Mouse (Mus musculus) cerebellum, postnatal 36 days (tissue): ENCODE measurements around the gene Emc3.

ENCODE experiments used
- DNase-seq, 2 experiments: peaks; one replicate each; pipeline ENCODE4 v3.0.0; 2021 to 2022; ENCODE audit warnings: mixed read lengths in 2 of 2

Gene Emc3

DNA sequence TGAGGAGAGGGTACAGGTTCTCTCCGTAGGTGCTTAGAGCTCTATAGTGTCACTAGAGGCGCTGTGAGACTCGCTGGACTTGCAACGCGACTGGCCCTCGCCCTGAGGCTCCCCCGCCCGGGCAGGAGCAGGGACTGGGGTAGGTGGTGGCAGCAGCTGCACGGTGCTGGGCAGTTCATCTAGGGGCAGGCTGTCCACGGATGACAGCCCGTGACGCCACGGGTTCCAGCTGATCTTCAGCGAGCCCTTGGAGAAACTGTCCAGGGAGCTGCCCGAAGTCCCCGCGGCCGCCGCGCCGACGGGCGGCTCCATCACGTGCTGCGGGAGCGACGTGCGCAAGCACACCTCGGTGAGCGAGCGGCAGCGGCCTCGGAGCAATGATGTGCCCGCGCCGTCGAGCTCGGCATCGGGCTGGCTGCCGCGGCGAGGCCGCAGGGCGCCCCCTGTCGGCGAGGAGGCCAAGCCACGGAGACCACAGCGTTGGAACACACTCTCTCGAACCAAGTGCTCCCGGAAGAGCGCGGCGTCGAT is 37.1 kb downstream of the Emc3 start:
- DNase-seq: peak; percentile 58 to 70

GRCm38 (mm10) chr6:113492101-113492864 is 39.2 kb downstream of the Emc3 start:
- no peak for DNase-seq

GRCm38 (mm10) chr6:113489410-113489809 is 42.0 kb downstream of the Emc3 start:
- DNase-seq: peak in 1 of 2 experiments; percentile 51

DNA sequence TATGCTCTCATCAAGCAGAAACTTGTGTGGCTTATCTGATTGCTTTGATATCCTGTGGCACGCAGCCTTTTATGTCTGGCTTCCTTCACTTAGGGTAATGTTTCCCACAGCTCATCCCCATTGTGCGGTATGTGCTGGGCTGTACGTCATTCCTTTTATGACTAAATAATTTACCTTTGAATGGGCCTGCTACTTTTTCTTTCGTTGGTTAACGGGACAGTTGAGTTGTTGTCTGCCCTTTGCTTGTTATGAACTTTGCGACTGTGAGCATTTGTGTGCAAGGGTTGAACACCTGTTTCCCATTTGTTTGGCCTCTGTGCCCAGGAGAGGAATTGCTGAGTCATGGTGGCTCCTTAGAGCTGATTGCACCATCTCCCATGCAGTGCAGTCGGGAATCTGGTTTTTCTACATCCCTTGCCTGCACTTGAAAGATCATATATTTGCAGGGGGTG is 44.3 kb downstream of the Emc3 start:
- no peak for DNase-seq

- peak; percentile 42 to 45 for DNase-seq
These were observed 47.7 kb downstream of the Emc3 start for GRCm38 (mm10) chr6:113483729-113484128.

DNA sequence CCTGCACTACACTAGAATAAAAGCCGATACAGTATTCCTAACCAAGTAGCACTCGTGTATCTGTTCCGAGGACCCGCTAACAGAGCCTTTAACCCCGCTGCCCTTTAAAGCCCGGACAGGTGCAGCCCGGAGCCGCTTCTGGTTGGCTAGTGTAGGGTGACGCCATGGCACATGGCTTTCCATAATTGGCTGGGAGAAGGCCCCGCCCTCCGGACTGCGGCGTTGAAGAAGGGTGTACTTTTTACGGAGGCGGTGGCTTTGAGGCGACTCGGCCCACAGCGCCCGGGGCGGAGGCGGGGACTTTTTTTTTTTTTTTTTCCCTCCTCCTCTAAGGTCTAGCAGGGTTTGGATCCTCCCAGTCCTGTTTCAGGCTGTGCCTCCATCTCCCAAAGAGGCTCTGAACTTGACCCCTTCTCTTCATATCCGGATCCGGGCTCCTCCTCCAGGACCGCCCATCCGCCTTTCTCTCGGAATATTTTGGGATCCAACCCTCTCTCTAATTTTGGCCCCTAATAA is 48.3 kb downstream of the Emc3 start, which contains the start of gene Creld1:
TSS of gene Creld1 (plus strand) at position 198 of the 516 bp plus-strand sequence.
- peak; percentile 95 for DNase-seq

DNA sequence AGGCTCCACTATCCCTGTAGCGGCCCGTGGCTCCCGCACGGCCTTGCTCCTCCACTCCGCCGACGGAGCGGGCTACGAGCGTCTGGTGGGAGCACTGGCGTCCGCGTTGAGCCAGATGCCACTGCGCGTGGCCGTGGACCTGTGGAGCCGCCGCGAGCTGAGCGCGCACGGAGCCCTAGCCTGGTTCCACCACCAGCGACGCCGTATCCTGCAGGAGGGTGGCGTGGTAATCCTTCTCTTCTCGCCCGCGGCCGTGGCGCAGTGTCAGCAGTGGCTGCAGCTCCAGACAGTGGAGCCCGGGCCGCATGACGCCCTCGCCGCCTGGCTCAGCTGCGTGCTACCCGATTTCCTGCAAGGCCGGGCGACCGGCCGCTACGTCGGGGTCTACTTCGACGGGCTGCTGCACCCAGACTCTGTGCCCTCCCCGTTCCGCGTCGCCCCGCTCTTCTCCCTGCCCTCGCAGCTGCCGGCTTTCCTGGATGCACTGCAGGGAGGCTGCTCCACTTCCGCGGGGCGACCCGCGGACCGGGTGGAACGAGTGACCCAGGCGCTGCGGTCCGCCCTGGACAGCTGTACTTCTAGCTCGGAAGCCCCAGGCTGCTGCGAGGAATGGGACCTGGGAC is 48.9 kb downstream of the Emc3 start:
- peak; percentile 62 to 65 for DNase-seq

DNA sequence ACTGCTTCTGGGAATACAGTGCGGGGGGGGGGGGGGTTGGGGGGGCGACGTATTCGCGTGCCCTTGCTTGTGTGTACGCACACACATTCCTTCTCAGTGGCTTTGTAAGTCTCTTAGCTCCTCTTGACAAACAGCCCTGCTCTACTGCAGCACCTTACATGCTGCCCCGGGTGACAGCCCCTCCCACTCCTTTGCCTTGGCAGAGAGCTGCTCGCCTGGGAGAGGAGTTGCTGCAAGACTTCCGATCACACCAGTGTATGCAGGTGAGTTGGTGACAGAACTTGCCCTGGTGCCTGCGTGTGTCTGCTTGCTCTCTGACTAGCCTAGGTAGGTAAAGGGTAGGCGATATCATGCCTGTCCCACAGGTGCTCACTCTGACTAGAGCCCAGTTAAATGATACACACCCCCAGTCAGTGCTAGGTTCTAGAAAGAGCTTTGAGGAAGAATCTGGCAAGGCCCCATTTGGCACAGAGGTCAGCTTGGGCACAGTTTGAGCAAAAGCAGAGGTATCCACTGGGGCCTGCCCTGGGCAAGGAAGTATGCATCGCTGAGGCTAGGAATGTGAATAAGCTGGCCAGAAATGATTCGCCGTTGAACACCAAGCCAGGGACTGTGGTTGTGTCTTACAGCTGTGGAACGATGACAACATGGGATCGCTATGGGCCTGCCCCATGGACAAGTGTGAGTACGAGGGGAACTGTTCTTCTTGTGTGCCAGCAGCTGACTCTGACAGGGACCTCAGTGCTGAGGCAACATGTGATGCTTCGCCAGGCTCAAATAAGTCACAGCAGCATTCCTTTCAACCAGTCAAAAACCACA is 50.7 kb downstream of the Emc3 start:
- DNase-seq: no peak

DNA sequence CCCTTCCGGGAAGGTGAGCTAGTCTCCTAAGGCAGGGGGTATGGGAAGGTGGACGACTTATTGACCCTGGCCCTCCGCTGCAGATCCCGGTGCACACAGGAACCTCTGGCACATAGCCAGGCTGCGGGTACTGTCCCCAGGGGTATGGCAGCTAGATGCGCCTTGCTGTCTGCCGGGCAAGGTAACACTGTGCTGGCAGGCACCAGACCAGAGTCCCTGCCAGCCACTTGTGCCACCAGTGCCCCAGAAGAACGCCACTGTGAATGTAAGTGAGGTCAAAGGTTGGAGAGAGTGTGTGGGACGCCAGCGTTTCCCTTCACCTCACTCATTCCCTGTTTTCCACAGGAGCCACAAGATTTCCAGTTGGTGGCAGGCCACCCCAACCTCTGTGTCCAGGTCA is 52.5 kb downstream of the Emc3 start:
- no peak for DNase-seq

GRCm38 (mm10) chr6:113477353-113477752 is 54.1 kb downstream of the Emc3 start:
- DNase-seq: no peak

- no peak for DNase-seq
These were observed 57.7 kb downstream of the Emc3 start for GRCm38 (mm10) chr6:113473715-113474114.

DNA sequence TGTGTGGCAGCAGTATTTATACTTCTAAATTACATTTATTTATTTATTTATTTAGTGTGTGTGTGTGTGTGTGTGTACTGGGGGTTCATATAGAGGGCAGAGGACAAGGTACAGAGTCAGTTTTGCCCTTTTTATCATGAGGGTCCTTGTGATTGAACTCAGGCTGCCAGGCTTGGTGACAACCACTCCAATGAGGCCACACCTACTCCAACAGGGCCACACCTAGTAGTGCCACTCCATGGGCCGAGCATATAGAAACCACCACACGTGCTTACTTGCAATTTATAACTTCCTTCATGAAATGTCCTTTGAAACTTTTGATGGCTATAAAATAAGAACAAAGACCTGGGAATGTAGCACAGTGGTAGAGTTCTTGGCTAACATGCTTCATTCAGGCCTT is 58.2 kb downstream of the Emc3 start:
- DNase-seq: no peak

DNA sequence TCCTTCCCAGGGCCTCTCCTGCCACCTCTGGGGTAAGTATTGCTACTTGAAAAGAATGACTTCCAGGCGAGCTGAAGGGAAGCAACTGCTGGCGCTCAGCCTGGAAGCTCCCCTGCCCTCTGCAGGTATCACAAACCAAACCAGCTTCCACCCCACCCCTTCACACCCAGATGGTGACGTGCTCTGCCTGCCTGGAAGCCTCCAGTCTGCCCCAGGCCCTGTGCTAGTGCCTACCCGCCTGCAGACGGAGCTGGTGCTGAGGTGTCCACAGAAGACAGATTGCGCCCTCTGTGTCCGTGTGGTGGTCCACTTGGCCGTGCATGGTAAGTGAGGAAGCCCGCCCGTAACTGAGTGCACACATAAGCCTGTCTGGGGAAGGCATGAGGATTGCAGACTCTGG is 59.4 kb downstream of the Emc3 start:
- DNase-seq: no peak

DNA sequence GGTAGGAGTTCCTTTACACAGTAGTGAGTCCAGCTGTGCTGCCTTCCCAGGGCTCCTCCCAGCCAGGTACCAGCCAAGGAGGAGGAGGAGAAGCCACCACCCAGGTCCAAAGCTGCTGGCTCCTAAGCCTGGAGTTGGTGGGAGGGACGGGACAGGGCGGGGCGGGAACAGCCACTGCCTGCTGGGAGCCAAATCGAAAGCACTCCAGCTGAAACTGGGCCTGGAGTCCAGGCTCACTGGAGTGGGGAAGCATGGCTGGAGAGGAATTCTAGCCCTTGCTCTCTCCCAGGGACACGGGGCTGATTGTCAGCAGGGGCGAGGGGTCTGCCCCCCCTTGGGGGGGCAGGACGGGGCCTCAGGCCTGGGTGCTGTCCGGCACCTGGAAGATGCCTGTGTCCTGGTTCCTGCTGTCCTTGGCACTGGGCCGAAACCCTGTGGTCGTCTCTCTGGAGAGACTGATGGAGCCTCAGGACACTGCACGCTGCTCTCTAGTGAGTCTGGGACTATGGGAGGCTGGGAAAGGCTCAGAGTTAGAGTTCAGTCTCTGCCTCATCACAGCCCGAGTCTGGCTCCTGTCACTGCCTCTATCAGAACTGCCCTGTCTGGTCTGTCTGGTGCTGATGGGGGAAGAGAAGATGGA is 60.0 kb downstream of the Emc3 start, which contains the start of gene Il17rc:
TSS of gene Il17rc (plus strand) at position 131 of the 640 bp plus-strand sequence.
- DNase-seq: no peak

DNA sequence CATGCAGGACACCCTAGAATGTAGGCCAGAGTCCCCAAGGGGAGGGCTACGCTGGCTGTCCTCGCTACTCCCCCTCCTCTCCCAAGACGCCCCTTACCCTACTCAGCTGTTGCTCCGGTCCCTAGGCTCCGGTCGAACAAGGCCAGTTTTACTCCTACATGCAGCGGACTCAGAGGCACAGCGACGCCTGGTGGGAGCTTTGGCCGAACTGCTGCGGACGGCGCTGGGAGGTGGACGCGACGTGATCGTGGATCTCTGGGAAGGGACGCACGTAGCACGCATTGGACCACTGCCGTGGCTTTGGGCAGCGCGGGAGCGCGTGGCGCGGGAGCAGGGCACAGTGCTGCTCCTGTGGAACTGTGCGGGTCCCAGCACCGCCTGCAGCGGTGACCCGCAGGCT is 62.0 kb downstream of the Emc3 start:
- peak; percentile 78 to 82 for DNase-seq

DNA sequence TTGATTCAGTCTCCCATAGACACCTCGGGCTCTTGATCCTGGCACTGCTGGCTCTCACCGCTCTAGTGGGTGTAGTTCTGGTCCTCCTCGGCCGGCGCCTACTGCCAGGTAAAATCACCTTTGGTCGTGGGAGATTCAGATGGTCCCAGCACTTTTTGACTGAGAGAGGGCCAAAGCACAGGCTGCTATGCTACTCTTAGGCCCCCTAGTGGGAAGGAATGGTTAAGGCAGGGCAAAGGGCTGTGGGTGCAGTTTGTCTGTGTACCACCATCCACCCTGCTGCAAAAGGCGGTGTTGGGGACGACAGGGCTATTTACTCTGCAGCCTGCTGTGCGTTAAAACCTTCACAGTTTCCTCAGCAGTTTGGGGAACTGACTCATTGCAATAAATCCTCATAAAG is 62.4 kb downstream of the Emc3 start:
- DNase-seq: peak; percentile 69 to 74

GRCm38 (mm10) chr6:113468512-113468911 is 62.9 kb downstream of the Emc3 start:
- no peak for DNase-seq

GRCm38 (mm10) chr6:113465602-113466001 is 65.8 kb downstream of the Emc3 start:
- no peak for DNase-seq
